In genomic region chr2:120096711-120097110, GRCm38 (mm10) we compare ENCODE assay signal across 24 mouse cellular contexts. TPM values are rescaled to one million over a fixed set of nuclear protein-coding genes. Genes with fewer than 3 reads are reported as not detected.
A peak's percentile ranks its signal among the peaks of the same experiment; 100 is the strongest.
DNase-seq lines count a peak whose midpoint lies in the region; ATAC-seq and TF ChIP-seq lines count a peak whose summit lies in the region.
"Had no signal": no experiment of that assay in that cellular context is flagged by ENCODE, and none has a peak within 500 bp of the region (broad histone marks: within the 10 kb centered on the region; RNA-seq: fewer than 3 reads in every experiment).

No protein-coding gene starts in this region.

- intact Hi-C loops in gastrocnemius, adult 2 months (cut with DNase I) = no loop called here
- intact Hi-C loops in heart, postnatal 36 days (cut with DNase I) = loop anchor here (2.0 kb wide), 1 partner anchor 56 kb away; no protein-coding TSS in a partner anchor

- 0 out of 2 replicates have a peak, but pooled peaks cover 5% of the 10 kb centered on the region for H3K36me3 ChIP-seq in heart, embryonic 11.5 days (ENCODE audit: control insufficient read depth, insufficient read depth, low read length)
- H3K36me3 ChIP-seq in liver, embryonic 13.5 days = peaks cover 12% of the 10 kb centered on the region
- H3K36me3 ChIP-seq in liver, embryonic 11.5 days (ENCODE audit: control insufficient read depth, insufficient read depth, low read length) = peaks cover 5% of the 10 kb centered on the region; the same call in 1 of the 2 replicates
- H3K36me3 ChIP-seq in macrophage (ENCODE audit: inconsistent target) = peaks cover 65% of the 10 kb centered on the region
- H3K36me3 ChIP-seq: embryonic facial prominence, embryonic 12.5 days; forebrain, embryonic 15.5 days; hindbrain, embryonic 12.5 days had no signal

- DNase-seq in gastrocnemius, adult 2 months = no peak
- DNase-seq in gastrocnemius, postnatal 10 days = no peak
- DNase-seq in heart, postnatal 36 days = no peak
- DNase-seq in liver, embryonic 13.5 days = no peak
- no peak for DNase-seq in liver, embryonic 11.5 days (ENCODE audit: low spot score)
- DNase-seq: adrenal gland, adult 8-10 months; adrenal gland, postnatal 36 days; B cell, adult 2 months; cerebellum, adult 11-12 months; cerebellum, adult 9-10 months; cerebellum, postnatal 25 days; gastrocnemius, postnatal 25 days; kidney, adult 8-10 months had no signal

- no peaks in the 10 kb centered on the region for H3K27me3 ChIP-seq in heart, embryonic 11.5 days (ENCODE audit: control insufficient read depth, insufficient read depth, low read length)
- H3K27me3 ChIP-seq in liver, embryonic 13.5 days = no peaks in the 10 kb centered on the region
- H3K27me3 ChIP-seq in liver, embryonic 11.5 days (replicated peaks; ENCODE audit: control insufficient read depth, insufficient read depth, low read length) = no peaks in the 10 kb centered on the region
- H3K27me3 ChIP-seq: embryonic facial prominence, embryonic 12.5 days; forebrain, embryonic 15.5 days; hindbrain, embryonic 12.5 days had no signal

- peak overlapping the region; percentile 61 for H3K27ac ChIP-seq in gastrocnemius, adult 2 months
- H3K27ac ChIP-seq in heart, embryonic 11.5 days (ENCODE audit: low read depth, low read length) = peak overlapping the region; percentile 29; the same call in 1 of the 2 replicates
- H3K27ac ChIP-seq in liver, embryonic 13.5 days = peak overlapping the region; percentile 5; the same call in 1 of the 2 replicates
- no peak overlapping the region for H3K27ac ChIP-seq in liver, embryonic 11.5 days (ENCODE audit: low read depth, low read length)
- peak overlapping the region; percentile 85 for H3K27ac ChIP-seq in macrophage
- H3K27ac ChIP-seq: embryonic facial prominence, embryonic 12.5 days; forebrain, embryonic 15.5 days; hindbrain, embryonic 12.5 days had no signal

- 82% methylated on average over 6 of the region's 6 CpGs for WGBS in heart, embryonic 11.5 days (ENCODE audit: insufficient replicate concordance)
- WGBS in liver, embryonic 13.5 days (ENCODE audit: insufficient replicate concordance) = 88% methylated on average over 6 of the region's 6 CpGs
- 88% methylated on average over 6 of the region's 6 CpGs for WGBS in liver, embryonic 11.5 days
- 92% methylated on average over 6 of the region's 6 CpGs for WGBS in macrophage (ENCODE audit: missing documents)

- peaks cover 77% of the 10 kb centered on the region for H3K79me2 ChIP-seq in macrophage (ENCODE audit: inconsistent target)

- H3K4me3 ChIP-seq in gastrocnemius, adult 2 months = no peak overlapping the region
- H3K4me3 ChIP-seq in heart, embryonic 11.5 days (ENCODE audit: low read depth, low read length) = no peak overlapping the region
- H3K4me3 ChIP-seq in liver, embryonic 13.5 days (replicated peaks) = no peak overlapping the region
- H3K4me3 ChIP-seq in liver, embryonic 11.5 days (ENCODE audit: low read depth, low read length) = no peak overlapping the region
- H3K4me3 ChIP-seq in macrophage (ENCODE audit: inconsistent target) = no peak overlapping the region
- H3K4me3 ChIP-seq: embryonic facial prominence, embryonic 12.5 days; forebrain, embryonic 15.5 days; hindbrain, embryonic 12.5 days had no signal

- peaks cover 38% of the 10 kb centered on the region for H3K4me1 ChIP-seq in heart, embryonic 11.5 days (ENCODE audit: control insufficient read depth, insufficient read depth, low read length)
- peaks cover 13% of the 10 kb centered on the region; the same call in 1 of the 2 replicates for H3K4me1 ChIP-seq in liver, embryonic 13.5 days (replicated peaks)
- H3K4me1 ChIP-seq in liver, embryonic 11.5 days (replicated peaks; ENCODE audit: control insufficient read depth, insufficient read depth, low read length) = peaks cover 11% of the 10 kb centered on the region
- H3K4me1 ChIP-seq: forebrain, embryonic 15.5 days; hindbrain, embryonic 12.5 days had no signal

- TF ChIP-seq CTCF in gastrocnemius, adult 2 months (IDR thresholded peaks at IDR 0.05) = no peak

- no peak for ATAC-seq in heart, embryonic 11.5 days (replicated peaks; ENCODE audit: insufficient number of reproducible peaks, low FRiP score, low TSS enrichment)
- no peak for ATAC-seq in liver, embryonic 13.5 days (ENCODE audit: low read depth)
- no peak for ATAC-seq in liver, embryonic 11.5 days (replicated peaks; ENCODE audit: low FRiP score)
- no peak for ATAC-seq in frontal cortex, adult (ENCODE audit: low TSS enrichment)
- ATAC-seq: CD4-positive, CD25-positive, alpha-beta regulatory T cell, adult 4 months; forebrain, embryonic 15.5 days; hindbrain, embryonic 16.5 days; inflammation-experienced regulatory T-cells, adult 6 months; intestine, postnatal 0 days had no signal

- no peaks in the 10 kb centered on the region for H3K9me3 ChIP-seq in heart, embryonic 11.5 days (replicated peaks; ENCODE audit: control insufficient read depth, low read length)
- no peaks in the 10 kb centered on the region for H3K9me3 ChIP-seq in liver, embryonic 13.5 days (replicated peaks)
- no peaks in the 10 kb centered on the region for H3K9me3 ChIP-seq in liver, embryonic 11.5 days (ENCODE audit: control insufficient read depth, low read length)
- H3K9me3 ChIP-seq: embryonic facial prominence, embryonic 12.5 days; forebrain, embryonic 15.5 days; G1E; hindbrain, embryonic 12.5 days had no signal

- H3K4me2 ChIP-seq in heart, embryonic 11.5 days = no peak overlapping the region
- no peak overlapping the region for H3K4me2 ChIP-seq in liver, embryonic 13.5 days
- H3K4me2 ChIP-seq in liver, embryonic 11.5 days = no peak overlapping the region
- H3K4me2 ChIP-seq: embryonic facial prominence, embryonic 12.5 days; forebrain, embryonic 15.5 days; hindbrain, embryonic 12.5 days had no signal

- H3K9ac ChIP-seq in heart, embryonic 11.5 days (ENCODE audit: low read depth, low read length) = no peak overlapping the region
- H3K9ac ChIP-seq in liver, embryonic 13.5 days = no peak overlapping the region
- H3K9ac ChIP-seq in liver, embryonic 11.5 days (ENCODE audit: low read depth, low read length) = no peak overlapping the region
- H3K9ac ChIP-seq: embryonic facial prominence, embryonic 12.5 days; forebrain, embryonic 15.5 days; hindbrain, embryonic 12.5 days had no signal

RNA-seq across cellular contexts. Expression of gene Ehd4, which starts 57.7 kb away (rescaled TPM):
- 10 to 100 TPM; 19.5 to 31.7 TPM for total RNA-seq in gastrocnemius, adult 2 months (2021)
- 100 to 1,000 TPM; 130 to 134 TPM for total RNA-seq in gastrocnemius, postnatal 10 days (2021)
- 97.3 and 113 TPM in 2 replicates for polyA plus RNA-seq in heart, embryonic 11.5 days (2014; fragmentation: Nextera tagmentation; extraction: Ambion mirVana)
- 100 to 1,000 TPM; 372 to 460 TPM for total RNA-seq in heart, postnatal 36 days (2021)
- polyA plus RNA-seq in liver, embryonic 13.5 days (2015; fragmentation: Nextera tagmentation; extraction: Ambion mirVana) = 27.2 and 30.8 TPM in 2 replicates
- polyA plus RNA-seq in liver, embryonic 11.5 days (2014; fragmentation: Nextera tagmentation; extraction: Ambion mirVana) = 24.1 and 26.7 TPM in 2 replicates
- 100 to 1,000 TPM in 13 of 26 experiments, 10 to 100 TPM in 13; 30.2 to 195 (median 102) TPM for total RNA-seq in macrophage (2018; cell fraction: chromatin; rRNA removed)
- total RNA-seq in macrophage (2018; cell fraction: cytosol; rRNA removed) = 100 to 1,000 TPM; 274 to 430 (median 371) TPM
- total RNA-seq in macrophage (2018; cell fraction: nucleus; rRNA removed) = 100 to 1,000 TPM in 25 of 26 experiments, 10 to 100 TPM in 1; 98.0 to 295 (median 201) TPM
- 253 to 336 TPM (median 297 TPM) in 3 replicates for polyA plus RNA-seq in macrophage (2018)
